ENCODE assay signal across 10 mouse cellular contexts in the genomic region with DNA sequence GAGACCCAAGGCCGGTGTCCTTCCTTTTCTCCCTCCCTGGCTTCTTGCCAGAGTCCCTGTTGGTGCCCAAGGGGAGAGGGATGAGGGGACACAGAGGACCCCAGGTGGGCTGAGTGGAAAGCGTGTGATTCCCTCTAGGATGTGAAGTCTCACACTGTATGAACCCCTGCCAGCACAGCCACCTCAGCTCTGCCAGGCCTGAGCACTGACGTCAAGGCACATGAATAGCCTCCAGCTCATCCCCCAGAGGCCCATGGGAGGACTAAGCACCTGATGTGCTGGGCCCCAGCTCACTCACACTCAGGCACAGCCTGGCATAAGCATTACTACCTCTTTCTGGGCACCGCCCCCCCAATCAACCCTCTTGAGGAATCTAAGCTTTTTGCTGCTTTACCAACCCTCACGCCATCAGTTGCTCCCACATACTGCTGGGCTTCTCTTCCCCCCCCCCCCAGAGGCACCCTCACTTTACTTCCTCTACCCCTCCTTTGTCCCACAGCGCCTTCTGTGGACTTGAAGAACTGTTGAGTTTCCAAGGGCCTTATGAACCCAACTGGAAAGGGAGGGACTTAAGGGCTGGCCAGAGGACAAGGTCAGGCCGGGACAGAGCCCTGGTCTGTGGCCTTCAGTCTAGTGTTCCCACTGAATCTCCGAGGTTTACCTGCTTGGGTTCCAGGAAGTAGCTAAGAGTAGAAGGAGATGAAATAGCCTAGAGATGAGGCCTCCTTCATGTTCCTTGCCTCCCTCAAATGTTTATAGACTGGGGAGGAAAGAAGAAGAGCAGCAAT. TPM values are rescaled to one million over a fixed set of nuclear protein-coding genes. Genes with fewer than 3 reads are reported as not detected.
A peak's percentile ranks its signal among the peaks of the same experiment; 100 is the strongest.
DNase-seq lines count a peak whose midpoint lies in the region; ATAC-seq lines count a peak whose summit lies in the region.
"Had no signal": no experiment of that assay in that cellular context is flagged by ENCODE, and none has a peak within 500 bp of the region (broad histone marks: within the 10 kb centered on the region; RNA-seq: fewer than 3 reads in every experiment).

No protein-coding gene starts in this region.

- 0 out of 2 replicates have a peak, but pooled peaks have one; percentile 19 for ATAC-seq in monocyte, adult 5-6 weeks (replicated peaks; ENCODE audit: insufficient number of reproducible peaks, low FRiP score, low TSS enrichment, poor library complexity, severe bottlenecking)
- no peak for ATAC-seq in midbrain, embryonic 15.5 days (replicated peaks)

- peak; percentile 13 to 14 for DNase-seq in frontal cortex, postnatal 36 days (ENCODE audit: low spot score in 2 of 2)
- no peak for DNase-seq in frontal cortex, postnatal 14 days (ENCODE audit: low spot score in 2 of 2)
- peak; percentile 72 for DNase-seq in adrenal gland, postnatal 14 days
- DNase-seq in heart, adult 8-10 months (ENCODE audit: low spot score) = peak; percentile 70
- no peak for DNase-seq in urinary bladder, adult 18-20 months (ENCODE audit: low spot score in 2 of 2)
- no peak for DNase-seq in embryo, embryonic 11 days

- no peaks in the 10 kb centered on the region for H3K9me3 ChIP-seq in midbrain, embryonic 15.5 days
- H3K9me3 ChIP-seq: embryonic facial prominence, embryonic 15.5 days; hindbrain, embryonic 12.5 days had no signal

- no peaks in the 10 kb centered on the region for H3K4me1 ChIP-seq in midbrain, embryonic 15.5 days
- H3K4me1 ChIP-seq: hindbrain, embryonic 12.5 days had no signal

- no peak overlapping the region for H3K4me2 ChIP-seq in midbrain, embryonic 15.5 days
- H3K4me2 ChIP-seq: embryonic facial prominence, embryonic 15.5 days; hindbrain, embryonic 12.5 days had no signal

- H3K27ac ChIP-seq in midbrain, embryonic 15.5 days = no peak overlapping the region
- H3K27ac ChIP-seq: embryonic facial prominence, embryonic 15.5 days; hindbrain, embryonic 12.5 days had no signal

- no peaks in the 10 kb centered on the region for H3K27me3 ChIP-seq in midbrain, embryonic 15.5 days (replicated peaks)
- H3K27me3 ChIP-seq: embryonic facial prominence, embryonic 15.5 days; hindbrain, embryonic 12.5 days had no signal

- no peaks in the 10 kb centered on the region for H3K36me3 ChIP-seq in midbrain, embryonic 15.5 days (replicated peaks)
- H3K36me3 ChIP-seq: embryonic facial prominence, embryonic 15.5 days; hindbrain, embryonic 12.5 days had no signal

- H3K4me3 ChIP-seq in midbrain, embryonic 15.5 days = no peak overlapping the region
- H3K4me3 ChIP-seq: embryonic facial prominence, embryonic 15.5 days; hindbrain, embryonic 12.5 days had no signal

- H3K9ac ChIP-seq in midbrain, embryonic 15.5 days = no peak overlapping the region
- H3K9ac ChIP-seq: embryonic facial prominence, embryonic 15.5 days; hindbrain, embryonic 12.5 days had no signal

- whole genome bisulfite sequencing in midbrain, embryonic 15.5 days = 83% methylated on average over 8 of the region's 8 CpGs

RNA-seq across cellular contexts. Expression of gene Srl, which starts 40.8 kb away (rescaled TPM):
- 11.5 and 16.2 TPM in 2 replicates for total RNA-seq in adrenal gland, postnatal 14 days (2021)
- total RNA-seq in heart, adult 8-10 months (2022) = 100 to 1,000 TPM; 705 to 904 (median 868) TPM
- 0.29 to 0.38 TPM in 2 of 3 replicates, not detected in the other for total RNA-seq in monocyte, adult 5-6 weeks (2017)
- 25.4 and 29.3 TPM in 2 replicates for polyA plus RNA-seq in midbrain, embryonic 15.5 days (2015; fragmentation: Nextera tagmentation; extraction: Ambion mirVana)

RNA-seq across cellular contexts. Expression of gene Tfap4, which starts 58.9 kb away (rescaled TPM):
- 5.7 and 9.2 TPM in 2 replicates for total RNA-seq in adrenal gland, postnatal 14 days (2021)
- total RNA-seq in heart, adult 8-10 months (2022) = 1 to 10 TPM; 2.8 to 6.2 (median 3.6) TPM
- total RNA-seq in monocyte, adult 5-6 weeks (2017) = 2.7 to 14.0 TPM (median 4.0 TPM) in 3 replicates
- polyA plus RNA-seq in midbrain, embryonic 15.5 days (2015; fragmentation: Nextera tagmentation; extraction: Ambion mirVana) = 8.1 and 8.4 TPM in 2 replicates

Comparison
In these comparisons a context has a peak if more than half of its experiments do, and no peak if none do; other contexts are left out.
1. DNase-seq: peak in frontal cortex, postnatal 36 days (2 of 2), adrenal gland, postnatal 14 days (single experiment) and heart, adult 8-10 months (single experiment); none in frontal cortex, postnatal 14 days (0 of 2), urinary bladder, adult 18-20 months (0 of 2) and embryo, embryonic 11 days (single experiment).
2. RNA of gene Srl, which starts 40.8 kb away (total RNA-seq): 705 to 904 TPM in heart, adult 8-10 months; 11.5 to 16.2 TPM in adrenal gland, postnatal 14 days and 0.29 to 0.38 TPM in monocyte, adult 5-6 weeks; every median in the first group is over 10 times any median in the second.